Mouse (Mus musculus) layer of hippocampus, adult 9-11 months (tissue): ENCODE data around the gene Wdr49.
A peak's percentile ranks its signal among the peaks of the same experiment; 100 is the strongest.
"Not testable (repeated sequence)": the region's sequence is repeated elsewhere in the genome, so short reads cannot be mapped to it uniquely, and the experiment has no call there.

Source experiments
- DNase-seq: peaks from one replicate; pipeline ENCODE4 v3.0.0; 2022

Gene Wdr49

GRCm38 (mm10) chr3:75299464-75299863 lies 182.5 kb downstream of the Wdr49 start:
- not testable (repeated sequence) for DNase-seq

- no peak for DNase-seq
These were observed 184.2 kb downstream of the Wdr49 start for GRCm38 (mm10) chr3:75297758-75298111.

GRCm38 (mm10) chr3:75297026-75297757 lies 184.8 kb downstream of the Wdr49 start:
- DNase-seq = peak; percentile 2

GRCm38 (mm10) chr3:75293243-75293642 lies 188.7 kb downstream of the Wdr49 start:
- no peak for DNase-seq

GRCm38 (mm10) chr3:75277455-75277854 lies 204.5 kb downstream of the Wdr49 start:
- no peak for DNase-seq

- no peak for DNase-seq
These were observed 205.4 kb downstream of the Wdr49 start for GRCm38 (mm10) chr3:75276522-75276921.

GRCm38 (mm10) chr3:75275127-75275526 lies 206.8 kb downstream of the Wdr49 start:
- no peak for DNase-seq

- DNase-seq = no peak
These were observed 212.0 kb downstream of the Wdr49 start, which contains the start of gene Serpini2 for GRCm38 (mm10) chr3:75269978-75270377. Gene Serpini2, minus strand, starts transcription at chr3:75270078.

GRCm38 (mm10) chr3:75259356-75259755 lies 222.6 kb downstream of the Wdr49 start:
- peak; percentile 4 for DNase-seq
